Mouse (Mus musculus): ENCODE results near the gene Tuba1c.

DNA sequence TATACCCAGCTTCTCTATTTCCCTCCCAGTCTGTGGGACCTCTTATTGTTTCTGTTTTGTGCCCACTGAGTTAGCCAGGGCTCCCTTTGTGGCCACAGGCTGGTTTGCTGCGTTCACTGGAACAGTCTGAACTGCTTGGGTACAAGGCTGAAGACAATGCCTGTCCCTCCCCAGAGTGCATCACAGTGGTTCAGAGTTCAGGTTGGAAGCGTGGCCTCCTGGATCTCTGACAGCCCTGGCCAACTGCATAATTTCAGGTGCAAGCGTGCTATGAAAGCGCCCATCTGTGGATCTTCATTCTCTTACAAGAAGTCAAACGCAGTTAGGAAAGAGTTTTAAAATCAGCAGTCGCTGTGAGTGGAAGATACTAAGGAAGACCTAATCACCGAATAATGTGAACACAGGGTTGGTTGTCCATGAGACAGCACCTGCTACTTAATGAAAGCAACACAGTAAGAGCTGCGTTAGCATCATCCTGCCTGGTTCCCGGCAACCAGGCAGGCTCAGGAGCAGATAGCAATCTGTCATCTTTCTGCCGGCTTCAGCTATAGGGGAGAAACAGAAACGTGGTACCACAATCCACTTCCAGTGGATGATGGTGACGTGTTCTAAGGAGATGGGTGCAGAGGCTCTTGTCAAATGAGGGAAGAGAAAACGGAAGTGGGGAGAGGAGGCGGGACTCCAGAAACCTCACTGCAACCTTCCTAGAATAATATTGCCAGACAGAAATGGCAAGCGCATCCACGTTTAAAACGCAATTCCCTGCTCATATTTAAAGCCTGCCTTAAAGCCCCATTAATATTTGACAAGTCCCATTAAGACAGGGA, 37.4 kb upstream of the Tuba1c start:
- TF ChIP-seq CTCF (IDR thresholded peaks at IDR 0.05; ENCODE audit: low read depth, low read length) (no peak), POLR2A (IDR thresholded peaks at IDR 0.05; ENCODE audit: extremely low read depth, insufficient read depth, low read length) (no peak)
